Comparison of ENCODE assay signal across 10 mouse cellular contexts in genomic region chr7:28547154-28547553, GRCm38 (mm10). TPM values are rescaled to one million over a fixed set of nuclear protein-coding genes. Genes with fewer than 3 reads are reported as not detected.
DNase-seq lines count a peak whose midpoint lies in the region; ATAC-seq and TF ChIP-seq lines count a peak whose summit lies in the region.
"Had no signal": no experiment of that assay in that cellular context is flagged by ENCODE, and none has a peak within 500 bp of the region (broad histone marks: within the 10 kb centered on the region; RNA-seq: fewer than 3 reads in every experiment).

Gene Nccrp1 (minus strand): TSS chr7:28547254.

- no peaks in the 10 kb centered on the region for H3K4me1 ChIP-seq in kidney, adult 2 months (ENCODE audit: control insufficient read depth, insufficient read depth, low read length)
- peaks cover 2% of the 10 kb centered on the region for H3K4me1 ChIP-seq in embryonic facial prominence, embryonic 11.5 days (ENCODE audit: control insufficient read depth, insufficient read depth, low read length)
- H3K4me1 ChIP-seq in hindbrain, embryonic 13.5 days (replicated peaks): peaks cover 28% of the 10 kb centered on the region
- H3K4me1 ChIP-seq in midbrain, embryonic 13.5 days (replicated peaks): peaks cover 24% of the 10 kb centered on the region

- no peak for DNase-seq in kidney, adult 2 months
- no peak for DNase-seq in kidney, adult 8-10 months
- DNase-seq in embryonic facial prominence, embryonic 11.5 days (ENCODE audit: low spot score): no peak
- no peak for DNase-seq in adrenal gland, postnatal 4 days (ENCODE audit: low spot score in 2 of 2)
- DNase-seq in cerebellum, adult 9-10 months: no peak
- no peak for DNase-seq in urinary bladder, adult 2 months (ENCODE audit: low spot score)
- DNase-seq: gastrocnemius, postnatal 36 days; lung, adult 18-20 months had no signal

- no peaks in the 10 kb centered on the region for H3K36me3 ChIP-seq in kidney, adult 2 months (ENCODE audit: control insufficient read depth, insufficient read depth, low read length)
- H3K36me3 ChIP-seq in embryonic facial prominence, embryonic 11.5 days (replicated peaks; ENCODE audit: control insufficient read depth, insufficient read depth, low read depth, low read length): no peaks in the 10 kb centered on the region
- H3K36me3 ChIP-seq in hindbrain, embryonic 13.5 days: no peaks in the 10 kb centered on the region
- H3K36me3 ChIP-seq in midbrain, embryonic 13.5 days: no peaks in the 10 kb centered on the region

- ATAC-seq in embryonic facial prominence, embryonic 11.5 days (replicated peaks; ENCODE audit: insufficient number of reproducible peaks, low FRiP score, low TSS enrichment, low read depth): no peak
- ATAC-seq in hindbrain, embryonic 13.5 days (ENCODE audit: low FRiP score): no peak
- no peak for ATAC-seq in midbrain, embryonic 13.5 days

- TF ChIP-seq POLR2A in kidney, adult 2 months (IDR thresholded peaks at IDR 0.05; ENCODE audit: low read depth, low read length): no peak

- H3K9ac ChIP-seq in embryonic facial prominence, embryonic 11.5 days (replicated peaks; ENCODE audit: low read length): peak within 1 kb of the TSS; percentile 39
- peak within 1 kb of the TSS; percentile 62 for H3K9ac ChIP-seq in hindbrain, embryonic 13.5 days
- peak within 1 kb of the TSS; percentile 58 for H3K9ac ChIP-seq in midbrain, embryonic 13.5 days (replicated peaks)

- H3K4me2 ChIP-seq in embryonic facial prominence, embryonic 11.5 days (ENCODE audit: low read depth, low read length): peak within 1 kb of the TSS; percentile 54
- peak within 1 kb of the TSS; percentile 61 for H3K4me2 ChIP-seq in hindbrain, embryonic 13.5 days
- H3K4me2 ChIP-seq in midbrain, embryonic 13.5 days (replicated peaks): peak within 1 kb of the TSS; percentile 60

- WGBS in kidney, adult 2 months: 4% methylated on average over 5 of the region's 5 CpGs
- WGBS in embryonic facial prominence, embryonic 11.5 days: 1% methylated on average over 5 of the region's 5 CpGs
- WGBS in hindbrain, embryonic 13.5 days: 4% methylated on average over 5 of the region's 5 CpGs
- 5% methylated on average over 5 of the region's 5 CpGs for WGBS in midbrain, embryonic 13.5 days

- H3K4me3 ChIP-seq in kidney, adult 2 months (ENCODE audit: insufficient read depth, low read depth, low read length): peak within 1 kb of the TSS; percentile 34
- peak within 1 kb of the TSS; percentile 25 for H3K4me3 ChIP-seq in embryonic facial prominence, embryonic 11.5 days (ENCODE audit: low read depth, low read length)
- peak within 1 kb of the TSS; percentile 37 for H3K4me3 ChIP-seq in hindbrain, embryonic 13.5 days
- H3K4me3 ChIP-seq in midbrain, embryonic 13.5 days (replicated peaks): peak within 1 kb of the TSS; percentile 38

- no peaks in the 10 kb centered on the region for H3K27me3 ChIP-seq in kidney, adult 2 months (replicated peaks; ENCODE audit: control insufficient read depth, insufficient read depth, low read length)
- H3K27me3 ChIP-seq in embryonic facial prominence, embryonic 11.5 days (ENCODE audit: control insufficient read depth, insufficient read depth, low read length): peaks cover 31% of the 10 kb centered on the region
- peaks cover 55% of the 10 kb centered on the region for H3K27me3 ChIP-seq in hindbrain, embryonic 13.5 days
- H3K27me3 ChIP-seq in midbrain, embryonic 13.5 days: peaks cover 55% of the 10 kb centered on the region

- H3K9me3 ChIP-seq in embryonic facial prominence, embryonic 11.5 days (replicated peaks; ENCODE audit: control insufficient read depth, low read length): no peaks in the 10 kb centered on the region
- H3K9me3 ChIP-seq in hindbrain, embryonic 13.5 days: no peaks in the 10 kb centered on the region
- H3K9me3 ChIP-seq in midbrain, embryonic 13.5 days: no peaks in the 10 kb centered on the region

- H3K27ac ChIP-seq in kidney, adult 2 months (ENCODE audit: insufficient read depth, low read depth, low read length): 0 out of 2 replicates have a peak within 1 kb of the TSS, but pooled peaks have one; percentile 17
- no peak within 1 kb of the TSS for H3K27ac ChIP-seq in embryonic facial prominence, embryonic 11.5 days (replicated peaks; ENCODE audit: low read depth, low read length)
- no peak within 1 kb of the TSS for H3K27ac ChIP-seq in hindbrain, embryonic 13.5 days
- H3K27ac ChIP-seq in midbrain, embryonic 13.5 days: no peak within 1 kb of the TSS

- no peak for TF ChIP-seq CTCF in kidney, adult 2 months (conservative IDR thresholded peaks at IDR 0.05; ENCODE audit: insufficient read depth, insufficient read length, low read depth, low read length)

RNA-seq across cellular contexts. Expression of gene Nccrp1, which starts in this region (rescaled TPM):
- polyA plus RNA-seq in kidney, adult 2 months (2012; rRNA removed): 57.2 and 85.4 TPM in 2 replicates
- not detected in 2 replicates for polyA plus RNA-seq in embryonic facial prominence, embryonic 11.5 days (2014; fragmentation: Nextera tagmentation; extraction: Ambion mirVana)
- polyA plus RNA-seq in hindbrain, embryonic 13.5 days (2015; fragmentation: Nextera tagmentation; extraction: Ambion mirVana): 0.13 TPM in 1 of 2 replicates, not detected in the other
- polyA plus RNA-seq in midbrain, embryonic 13.5 days (2015; fragmentation: Nextera tagmentation; extraction: Ambion mirVana): not detected in 2 replicates
- not detected for total RNA-seq in adrenal gland, postnatal 4 days (2021)
- polyA plus RNA-seq in urinary bladder, adult 2 months (2012; rRNA removed): 0.67 and 1.1 TPM in 2 replicates
- total RNA-seq: gastrocnemius, postnatal 36 days had no signal

Comparison
In these comparisons a context has a peak if more than half of its experiments do, and no peak if none do; other contexts are left out.
1. RNA of gene Nccrp1 (polyA plus RNA-seq): 57.2 to 85.4 TPM in kidney, adult 2 months; 0.67 to 1.1 TPM in urinary bladder, adult 2 months, not detected in embryonic facial prominence, embryonic 11.5 days, 0.13 TPM in hindbrain, embryonic 13.5 days and not detected in midbrain, embryonic 13.5 days; every median in the first group is over 10 times any median in the second.
2. Peak in every context shown above with its lines, with median percentiles within 50 percentile points of each other: H3K4me3 ChIP-seq, H3K4me2 ChIP-seq and H3K9ac ChIP-seq.